Mouse (Mus musculus) kidney, postnatal 0 days (tissue): Measurements from ENCODE around the gene Kcnip3. TPM values are rescaled to one million over a fixed set of nuclear protein-coding genes. Genes with fewer than 3 reads are reported as not detected.

Experiments
- ATAC-seq: fragments of 200-750 bp; cut with Nextera tagmentation; replicated peaks from 2 replicates; pipeline ENCODE4 v1.8.0; 2017; ENCODE audit warnings: low read depth, moderate number of reproducible peaks, moderate TSS enrichment, moderate library complexity; ENCODE audit not compliant: low FRiP score
- DNase-seq: peaks from one replicate; pipeline ENCODE4 v3.0.0-alpha.2; 2016; ENCODE audit warnings: low spot score
- H3K27ac ChIP-seq: fragments of 300-500 bp; sonication (generic); 2 replicates; pipeline ENCODE4 v1.5.1; 2014; ENCODE audit warnings: mild to moderate bottlenecking
- H3K27me3 ChIP-seq: fragments of 300-500 bp; sonication (generic); 2 replicates; pipeline ENCODE4 v1.6.1; 2014; ENCODE audit warnings: low read length, mixed read lengths; ENCODE audit not compliant: insufficient read depth
- H3K36me3 ChIP-seq: fragments of 300-500 bp; sonication (generic); 2 replicates; pipeline ENCODE4 v1.6.1; 2014; ENCODE audit warnings: low read length, mixed read lengths; ENCODE audit not compliant: insufficient read depth
- H3K4me1 ChIP-seq: fragments of 300-500 bp; sonication (generic); replicated peaks from 2 replicates; pipeline ENCODE4 v1.6.1; 2014; ENCODE audit warnings: antibody characterized with exemption, low read length, mixed read lengths; ENCODE audit not compliant: insufficient read depth
- H3K4me2 ChIP-seq: fragments of 300-500 bp; sonication (generic); 2 replicates; pipeline ENCODE4 v1.6.1; 2014; ENCODE audit warnings: mild to moderate bottlenecking, low read length, moderate library complexity, mixed read lengths
- H3K4me3 ChIP-seq: fragments of 300-500 bp; sonication (generic); replicated peaks from 2 replicates; pipeline ENCODE4 v1.5.1; 2014; ENCODE audit warnings: low read depth, low read length
- H3K9ac ChIP-seq: fragments of 300-500 bp; sonication (generic); 2 replicates; pipeline ENCODE4 v1.6.1; 2014; ENCODE audit warnings: low read depth, low read length
- H3K9me3 ChIP-seq: fragments of 300-500 bp; sonication (generic); replicated peaks from 2 replicates; pipeline ENCODE4 v1.6.1; 2016; ENCODE audit warnings: low read length, inconsistent platforms, mixed read lengths
- CTCF ChIP-seq: IDR thresholded peaks from 2 replicates; pipeline ENCODE4 v1.5.1; 2016; ENCODE audit warnings: antibody characterized with exemption, low read depth, mild to moderate bottlenecking, moderate library complexity
- WGBS: fragments of 180-500 bp; shearing (Covaris S2); extraction: QIAGEN DNeasy Blood & Tissue Kit; methylation state at CpG from one replicate; pipeline ENCODE4 v1.1.7; 2014; 5-methylcytosine and 5-hydroxymethylcytosine counted together
- polyA plus RNA-seq: library from polyadenylated mRNA; unstranded; fragments of >200 nt; fragmentation: Nextera tagmentation; extraction: Ambion mirVana; gene quantifications from 2 replicates; pipeline ENCODE4 v1.2.1, GENCODE M21; 2015

Kcnip3 gene
- polyA plus RNA-seq, 1 experiment from 2014 or later, result 2.5 TPM

DNA sequence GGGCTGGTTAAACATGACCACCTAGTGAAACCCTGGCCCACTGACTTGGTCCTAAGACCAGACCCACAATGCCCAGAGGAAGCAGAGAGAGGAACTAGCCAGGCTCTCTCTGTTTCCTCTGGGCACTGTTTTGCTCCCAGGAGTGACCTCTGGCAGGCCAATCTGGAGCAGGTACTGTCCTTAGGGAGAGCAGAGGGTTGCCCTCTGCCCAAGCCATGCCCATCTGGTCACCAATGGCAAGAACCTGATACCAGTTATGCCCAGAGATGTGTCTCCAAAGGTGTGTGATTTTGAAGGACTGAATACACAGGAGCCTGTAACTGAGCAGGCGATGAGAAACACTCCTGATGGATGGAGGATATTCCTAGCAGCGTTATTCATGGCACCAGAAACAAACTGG lies 19.8 kb upstream of the Kcnip3 start:
- H3K9me3 ChIP-seq, result no peaks in the 10 kb centered on the region
- ATAC-seq (no peak), DNase-seq (no peak)
- no peak overlapping the region for H3K27ac ChIP-seq
- H3K4me1 ChIP-seq, result no peaks in the 10 kb centered on the region
- TF ChIP-seq CTCF, result no peak
- H3K27me3 ChIP-seq, result peaks cover 18% of the 10 kb centered on the region
- H3K9ac ChIP-seq, result no peak overlapping the region
- H3K4me3 ChIP-seq, result no peak overlapping the region
- no peaks in the 10 kb centered on the region for H3K36me3 ChIP-seq
- H3K4me2 ChIP-seq, result 0 out of 2 replicates have a peak overlapping the region, but pooled peaks have one; percentile 40
- 89% methylated on average over 2 of the region's 2 CpGs for WGBS

DNA sequence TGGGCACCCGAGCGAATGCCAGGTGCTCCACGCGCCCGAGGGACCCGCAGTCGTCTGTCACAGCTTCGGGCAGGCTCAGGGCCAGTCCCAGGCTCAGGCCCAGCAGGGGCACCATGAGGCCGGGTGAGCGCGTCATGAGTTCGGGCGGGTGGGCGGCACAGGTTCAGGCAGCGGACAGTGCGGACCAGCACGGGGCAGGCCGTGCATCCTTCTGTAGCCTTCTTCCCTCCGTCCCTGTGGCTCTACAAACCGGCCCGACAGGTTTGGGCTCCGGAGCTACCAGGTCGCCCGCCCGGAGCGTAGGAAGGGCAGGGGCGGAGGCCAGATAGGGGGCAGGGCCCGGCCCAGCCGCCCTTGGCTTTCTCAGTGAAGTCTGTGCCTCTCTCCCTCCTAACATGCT lies 19.3 kb upstream of the Kcnip3 start, which contains the start of gene Prom2:
TSS of gene Prom2 (minus strand) at position 283 of the 400 bp plus-strand sequence.
- peak; percentile 71 for ATAC-seq
- peaks cover 18% of the 10 kb centered on the region for H3K27me3 ChIP-seq
- peak within 1 kb of the TSS; percentile 40 for H3K4me2 ChIP-seq
- no peak for TF ChIP-seq CTCF
- peak within 1 kb of the TSS; percentile 5; the same call in 1 of the 2 replicates for H3K4me3 ChIP-seq
- no peaks in the 10 kb centered on the region for H3K36me3 ChIP-seq
- H3K27ac ChIP-seq, result no peak within 1 kb of the TSS
- no peaks in the 10 kb centered on the region for H3K9me3 ChIP-seq
- no peaks in the 10 kb centered on the region for H3K4me1 ChIP-seq
- WGBS, result 3% methylated on average over 29 of the region's 29 CpGs
- H3K9ac ChIP-seq, result no peak within 1 kb of the TSS
- peak; percentile 31 for DNase-seq

DNA sequence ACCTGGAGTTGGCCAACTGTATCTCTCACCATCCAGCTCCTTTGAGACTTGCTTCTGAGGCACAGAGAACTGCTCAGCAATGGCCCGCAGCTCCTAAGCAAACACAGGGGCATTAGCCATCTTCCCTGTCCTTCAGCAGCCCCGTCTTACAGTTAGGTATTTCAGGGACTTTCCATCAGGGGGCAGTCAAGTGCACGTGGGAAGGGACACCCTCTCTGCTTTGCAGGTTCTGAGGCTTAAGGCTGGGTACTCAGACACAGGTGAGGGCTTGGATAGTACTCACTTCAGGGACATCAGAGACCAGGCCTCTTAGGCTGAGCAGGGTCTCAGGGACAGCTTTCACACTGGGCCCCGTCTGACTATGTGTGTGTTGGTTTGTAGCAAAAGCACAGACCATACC lies 17.6 kb upstream of the Kcnip3 start:
- ATAC-seq (no peak), DNase-seq (peak; percentile 5)
- H3K4me3 ChIP-seq, result no peak overlapping the region
- no peaks in the 10 kb centered on the region for H3K4me1 ChIP-seq
- H3K27me3 ChIP-seq, result peaks cover 18% of the 10 kb centered on the region
- 18% methylated on average over 4 of the region's 4 CpGs for whole genome bisulfite sequencing
- H3K36me3 ChIP-seq, result no peaks in the 10 kb centered on the region
- no peaks in the 10 kb centered on the region for H3K9me3 ChIP-seq
- no peak overlapping the region for H3K9ac ChIP-seq
- TF ChIP-seq CTCF, result peak; percentile 54
- H3K27ac ChIP-seq, result no peak overlapping the region
- H3K4me2 ChIP-seq, result no peak overlapping the region

DNA sequence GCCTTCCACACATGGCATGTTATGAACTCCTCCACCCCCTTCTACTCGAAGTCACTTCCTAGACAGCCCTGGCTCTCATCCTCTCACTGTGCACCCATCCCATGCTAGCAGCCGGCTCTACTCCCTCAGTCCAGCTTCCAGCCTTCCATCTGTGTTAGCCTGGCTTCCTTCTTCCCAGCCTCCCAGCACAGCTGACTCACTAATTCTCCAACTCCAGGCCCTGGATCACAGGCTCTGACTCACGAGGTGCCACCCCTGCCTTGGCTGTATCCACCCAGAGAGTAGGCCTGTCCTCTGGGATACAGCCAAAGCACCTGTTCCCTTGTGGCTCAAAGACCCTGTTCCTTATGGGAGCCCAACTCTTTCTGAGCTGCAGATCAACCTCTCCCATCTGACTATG lies 15.7 kb upstream of the Kcnip3 start:
- DNase-seq, result no peak
- Histone ChIP-seq H3K4me3 (no peak overlapping the region), H3K27me3 (peaks cover 18% of the 10 kb centered on the region), H3K9ac (no peak overlapping the region), H3K36me3 (no peaks in the 10 kb centered on the region), H3K4me1 (no peaks in the 10 kb centered on the region), H3K9me3 (no peaks in the 10 kb centered on the region), H3K27ac (no peak overlapping the region), H3K4me2 (no peak overlapping the region)
- 59% methylated on average over 3 of the region's 3 CpGs for WGBS
- no peak for ATAC-seq
- no peak for TF ChIP-seq CTCF

- no peak overlapping the region for H3K4me3 ChIP-seq
- H3K4me2 ChIP-seq, result no peak overlapping the region
- H3K9ac ChIP-seq, result no peak overlapping the region
- no peaks in the 10 kb centered on the region for H3K9me3 ChIP-seq
- H3K27ac ChIP-seq, result no peak overlapping the region
- no peaks in the 10 kb centered on the region for H3K36me3 ChIP-seq
- peaks cover 9% of the 10 kb centered on the region for H3K27me3 ChIP-seq
- DNase-seq (no peak), ATAC-seq (no peak)
- no peaks in the 10 kb centered on the region for H3K4me1 ChIP-seq
- WGBS, result 71% methylated on average over 9 of the region's 9 CpGs
- no peak for TF ChIP-seq CTCF
These were observed 13.5 kb upstream of the Kcnip3 start for GRCm38 (mm10) chr2:127535363-127535762.

DNA sequence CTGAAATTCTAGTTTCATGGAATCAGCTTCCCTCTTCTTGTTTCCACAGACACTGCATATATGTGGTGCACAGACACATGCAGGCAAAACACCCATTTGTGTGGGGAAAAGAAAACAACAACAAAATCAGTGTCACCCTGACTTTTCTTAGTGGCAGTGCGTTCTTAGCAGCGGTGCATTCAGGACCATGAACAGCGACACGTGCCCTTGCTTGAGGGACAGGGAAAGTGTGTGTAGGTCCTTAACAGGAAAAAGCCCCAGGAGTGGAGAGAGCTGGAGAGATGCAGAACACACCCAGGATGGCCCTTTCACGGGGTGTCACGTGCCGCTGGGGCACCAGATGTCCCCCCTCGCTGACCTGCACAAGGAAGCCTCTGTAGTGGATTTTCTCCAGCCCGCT lies 10.5 kb upstream of the Kcnip3 start:
- ATAC-seq (no peak), DNase-seq (peak; percentile 73)
- H3K36me3 ChIP-seq, result no peaks in the 10 kb centered on the region
- no peaks in the 10 kb centered on the region for H3K27me3 ChIP-seq
- no peak overlapping the region for H3K4me2 ChIP-seq
- H3K9me3 ChIP-seq, result no peaks in the 10 kb centered on the region
- no peak overlapping the region for H3K27ac ChIP-seq
- 12% methylated on average over 9 of the region's 9 CpGs for WGBS
- H3K9ac ChIP-seq, result no peak overlapping the region
- no peaks in the 10 kb centered on the region for H3K4me1 ChIP-seq
- H3K4me3 ChIP-seq, result no peak overlapping the region
- no peak for TF ChIP-seq CTCF

DNA sequence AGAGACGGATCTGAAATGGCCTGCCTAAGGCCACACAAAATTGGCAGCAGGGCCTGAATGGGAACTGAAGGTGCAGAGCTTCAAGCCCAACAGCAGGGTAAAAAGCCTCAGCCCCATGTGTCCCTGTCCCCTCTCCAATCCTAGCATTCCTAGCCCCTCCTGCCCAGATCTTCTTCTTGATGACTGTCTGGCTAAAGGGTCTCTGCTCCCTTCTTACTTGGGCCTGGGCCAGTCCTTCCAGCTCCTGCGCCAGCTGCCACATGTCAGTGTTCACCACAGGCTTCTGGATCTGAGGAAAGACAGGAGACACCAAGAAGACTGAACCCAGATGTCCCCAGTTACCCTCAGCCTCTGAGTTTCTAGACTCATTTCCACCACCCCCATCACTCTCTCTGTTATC lies 9.7 kb upstream of the Kcnip3 start:
- Histone ChIP-seq H3K4me1 (no peaks in the 10 kb centered on the region), H3K27ac (no peak overlapping the region), H3K27me3 (no peaks in the 10 kb centered on the region), H3K9ac (no peak overlapping the region), H3K4me2 (no peak overlapping the region), H3K36me3 (no peaks in the 10 kb centered on the region), H3K9me3 (no peaks in the 10 kb centered on the region), H3K4me3 (no peak overlapping the region)
- no peak for TF ChIP-seq CTCF
- no peak for ATAC-seq
- no peak for DNase-seq
- WGBS, result 78% methylated on average over 2 of the region's 2 CpGs
